Mouse (Mus musculus) liver, embryonic 14.5 days (tissue): Measurements from ENCODE around the gene Nup188.

Experiments
- CTCF ChIP-seq: IDR thresholded peaks from 2 replicates; pipeline ENCODE4 v1.5.1; 2016; ENCODE audit warnings: antibody characterized with exemption, low read depth, control low read depth
- EP300 ChIP-seq: IDR thresholded peaks from 2 replicates; pipeline ENCODE4 v1.6.1; 2016; ENCODE audit warnings: antibody characterized with exemption, low read depth

DNA sequence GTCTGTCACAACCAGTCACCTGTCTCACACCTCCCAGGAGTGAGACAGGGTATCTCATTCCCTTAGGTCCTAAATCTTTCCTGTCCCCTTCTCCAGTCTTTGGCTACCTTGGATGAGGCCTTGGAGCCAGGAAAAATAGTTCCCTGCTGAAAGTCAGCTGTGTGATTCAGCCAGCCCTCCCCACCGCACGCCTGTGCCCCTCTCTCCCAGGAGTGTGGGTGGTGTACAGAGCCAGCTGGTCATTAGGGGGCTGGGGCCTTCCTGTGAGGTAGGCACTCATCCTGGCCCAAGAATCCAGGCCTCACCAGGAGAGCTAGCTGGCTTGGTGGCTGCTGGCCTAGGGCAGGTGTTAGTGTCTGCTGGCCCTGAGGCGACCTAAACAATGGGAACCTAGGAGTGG lies 33.7 kb upstream of the Nup188 start:
- TF ChIP-seq CTCF (no peak), EP300 (no peak)
